Mouse (Mus musculus) monocyte, adult 2 months (primary cell): ENCODE data around the gene Ankrd27.
A peak's percentile ranks its signal among the peaks of the same experiment; 100 is the strongest.

Source experiments
- DNase-seq, 2 experiments: peaks; one replicate each; pipeline ENCODE4 v3.0.0; 2022; ENCODE audit warnings: low spot score in 2 of 2, low read depth in 1 of 2

Gene Ankrd27

GRCm38 (mm10) chr7:35636229-35636628, 50.2 kb downstream of the Ankrd27 start:
- DNase-seq = no peak

GRCm38 (mm10) chr7:35636874-35637273, 50.8 kb downstream of the Ankrd27 start:
- no peak for DNase-seq

GRCm38 (mm10) chr7:35640072-35640471, 54.0 kb downstream of the Ankrd27 start:
- no peak for DNase-seq

GRCm38 (mm10) chr7:35646317-35647081, 60.5 kb downstream of the Ankrd27 start:
- no peak for DNase-seq

GRCm38 (mm10) chr7:35647101-35647698, 61.2 kb downstream of the Ankrd27 start, which contains the start of gene Pdcd5:
Pdcd5 (minus strand) TSS chr7:35647521.
- peak; percentile 88 to 94 for DNase-seq

- no peak for DNase-seq
These were observed 62.4 kb downstream of the Ankrd27 start for GRCm38 (mm10) chr7:35648239-35649069.

- peak in 1 of 2 experiments; percentile 46 for DNase-seq
These were observed 63.0 kb downstream of the Ankrd27 start for GRCm38 (mm10) chr7:35649071-35649470.

- no peak for DNase-seq
These were observed 64.8 kb downstream of the Ankrd27 start for GRCm38 (mm10) chr7:35650716-35651410.

- DNase-seq = no peak
These were observed 65.7 kb downstream of the Ankrd27 start for GRCm38 (mm10) chr7:35651583-35652270.

GRCm38 (mm10) chr7:35657829-35658228, 71.8 kb downstream of the Ankrd27 start:
- DNase-seq = no peak

- peak in 1 of 2 experiments; percentile 15 for DNase-seq
These were observed 73.1 kb downstream of the Ankrd27 start for GRCm38 (mm10) chr7:35659173-35659572.

- no peak for DNase-seq
These were observed 77.8 kb downstream of the Ankrd27 start for GRCm38 (mm10) chr7:35663790-35664376.

GRCm38 (mm10) chr7:35668066-35669041, 82.3 kb downstream of the Ankrd27 start:
- DNase-seq = no peak

- no peak for DNase-seq
These were observed 92.9 kb downstream of the Ankrd27 start for GRCm38 (mm10) chr7:35678976-35679375.

- DNase-seq = no peak
These were observed 95.5 kb downstream of the Ankrd27 start for GRCm38 (mm10) chr7:35681559-35681958.

GRCm38 (mm10) chr7:35683409-35684122, 97.5 kb downstream of the Ankrd27 start:
- no peak for DNase-seq

- no peak for DNase-seq
These were observed 100.2 kb downstream of the Ankrd27 start for GRCm38 (mm10) chr7:35686216-35686615.

GRCm38 (mm10) chr7:35686756-35687155, 100.7 kb downstream of the Ankrd27 start:
- no peak for DNase-seq
